Mouse (Mus musculus) megakaryocyte, embryonic 14.5 days (primary cell): ENCODE data around the gene Cldn14.

Experiments used
- FLI1 ChIP-seq: IDR thresholded peaks from 2 replicates; pipeline ENCODE4 v1.6.1; 2012; ENCODE audit warnings: low read length, inconsistent platforms, mixed read lengths
- GATA1 ChIP-seq: IDR thresholded peaks from 3 replicates; pipeline ENCODE4 v1.6.1; 2012; ENCODE audit warnings: mixed read lengths, low read length, inconsistent platforms, borderline replicate concordance

DNA sequence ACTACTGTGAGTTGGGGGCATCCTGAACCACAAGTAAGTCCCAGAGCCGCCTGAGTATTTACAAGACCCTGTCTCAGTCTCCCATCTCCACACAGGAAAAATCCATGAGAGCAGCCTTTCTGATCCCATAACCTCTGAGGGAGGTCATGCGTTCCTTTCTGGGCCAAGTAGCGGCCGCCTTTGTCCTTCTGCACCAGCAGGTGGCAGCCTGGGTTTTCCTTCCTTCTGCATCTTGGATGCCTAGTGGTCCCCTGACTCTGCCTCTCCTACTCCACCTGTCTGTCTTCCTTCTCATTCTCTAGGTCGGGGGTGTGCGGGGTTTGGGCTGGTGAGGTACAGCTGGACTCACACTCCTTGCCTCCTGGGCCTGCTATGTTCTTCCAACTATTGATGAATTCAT, 105.6 kb downstream of the Cldn14 start:
- TF ChIP-seq FLI1: no peak
- no peak for TF ChIP-seq GATA1
